Mouse (Mus musculus) intestine, embryonic 15.5 days (tissue): ENCODE data around the gene Nt5m. TPM values are rescaled to one million over a fixed set of nuclear protein-coding genes. Genes with fewer than 3 reads are reported as not detected.

Source experiments
- ATAC-seq: fragments of 200-750 bp; cut with Nextera tagmentation; 2 replicates; pipeline ENCODE4 v1.8.0; 2017; ENCODE audit warnings: moderate TSS enrichment, moderate library complexity
- H3K27ac ChIP-seq: fragments of 300-500 bp; sonication (generic); 2 replicates; pipeline ENCODE4 v1.5.1; 2015; ENCODE audit warnings: mild to moderate bottlenecking, inconsistent platforms
- H3K27me3 ChIP-seq: fragments of 300-500 bp; sonication (generic); replicated peaks from 2 replicates; pipeline ENCODE4 v1.6.1; 2015; ENCODE audit warnings: inconsistent platforms
- H3K36me3 ChIP-seq: fragments of 300-500 bp; sonication (generic); 2 replicates; pipeline ENCODE4 v1.6.1; 2015; ENCODE audit warnings: inconsistent platforms
- H3K4me1 ChIP-seq: fragments of 300-500 bp; sonication (generic); replicated peaks from 2 replicates; pipeline ENCODE4 v1.6.1; 2015; ENCODE audit warnings: inconsistent platforms
- H3K4me2 ChIP-seq: fragments of 300-500 bp; sonication (generic); replicated peaks from 2 replicates; pipeline ENCODE4 v1.6.1; 2015; ENCODE audit warnings: mild to moderate bottlenecking, inconsistent platforms
- H3K4me3 ChIP-seq: fragments of 300-500 bp; sonication (generic); replicated peaks from 2 replicates; pipeline ENCODE4 v1.5.1; 2015; ENCODE audit warnings: inconsistent platforms
- H3K9ac ChIP-seq: fragments of 300-500 bp; sonication (generic); 2 replicates; pipeline ENCODE4 v1.6.1; 2015; ENCODE audit warnings: inconsistent platforms
- H3K9me3 ChIP-seq: fragments of 300-500 bp; sonication (generic); 2 replicates; pipeline ENCODE4 v1.6.1; 2016; ENCODE audit warnings: inconsistent platforms
- WGBS: fragments of 180-500 bp; shearing (Covaris S2); methylation state at CpG from one replicate; pipeline ENCODE4 v1.1.7; 2015; 5-methylcytosine and 5-hydroxymethylcytosine counted together
- polyA plus RNA-seq: library from polyadenylated mRNA; unstranded; fragments of >200 nt; fragmentation: Nextera tagmentation; extraction: Ambion mirVana; gene quantifications from 2 replicates; pipeline ENCODE4 v1.2.1, GENCODE M21; 2015

Nt5m gene
- polyA plus RNA-seq, 1 experiment from 2014 or later = 32.7 TPM

DNA sequence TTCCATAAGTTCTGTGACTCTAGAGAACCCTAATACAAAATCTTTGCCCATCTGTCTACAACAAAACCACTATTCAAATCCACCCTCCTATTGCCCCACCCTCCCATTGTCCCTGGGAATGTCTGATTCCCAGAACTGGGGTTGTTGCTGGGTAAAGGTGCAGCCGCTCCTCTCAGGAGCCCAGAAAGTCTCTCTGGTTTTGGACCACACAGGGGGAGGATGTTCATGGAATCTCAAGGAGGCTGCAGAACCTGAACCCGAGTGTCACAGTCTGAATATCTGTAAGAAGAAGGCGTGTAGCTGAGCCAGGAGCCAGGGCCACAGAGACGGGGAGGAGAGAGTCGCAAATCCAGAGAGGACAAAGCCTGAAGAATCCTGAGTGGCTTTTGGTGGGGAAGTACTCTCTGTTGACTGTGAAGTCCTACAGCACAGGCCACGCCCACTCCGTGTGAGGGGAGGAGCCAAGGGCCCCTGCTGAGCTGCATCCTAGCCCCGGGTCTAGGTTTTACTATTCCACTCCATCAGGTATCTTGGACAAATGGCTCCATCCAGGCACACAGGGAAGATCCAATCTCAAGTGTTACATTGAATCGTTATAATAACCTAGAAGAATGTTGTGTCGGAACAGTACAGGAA is 54.0 kb downstream of the Nt5m start:
- Histone ChIP-seq H3K27ac (no peak overlapping the region), H3K4me2 (no peak overlapping the region), H3K36me3 (no peaks in the 10 kb centered on the region), H3K9me3 (no peaks in the 10 kb centered on the region), H3K9ac (no peak overlapping the region), H3K27me3 (no peaks in the 10 kb centered on the region), H3K4me3 (no peak overlapping the region), H3K4me1 (peaks cover 16% of the 10 kb centered on the region; the same call in 1 of the 2 replicates)
- WGBS = 58% methylated on average over 10 of the region's 10 CpGs
- ATAC-seq = no peak

DNA sequence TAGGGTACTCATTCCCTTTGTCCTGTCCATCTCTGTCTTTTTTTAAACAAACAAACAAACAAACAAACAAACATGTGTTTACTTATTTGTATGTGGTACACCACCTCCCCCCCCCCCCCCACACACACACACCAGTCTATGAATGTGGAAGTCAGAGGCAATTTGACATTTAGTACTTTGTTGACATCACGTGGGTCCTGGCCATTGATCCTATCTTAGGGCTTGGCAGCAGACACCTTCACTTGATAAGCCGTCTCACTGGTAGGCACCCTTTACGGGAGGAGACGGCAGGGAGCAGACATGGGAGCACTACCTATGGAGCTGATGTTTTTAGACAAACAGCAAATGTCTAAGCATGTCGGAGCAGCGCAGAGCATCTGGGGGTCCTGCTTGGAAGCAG is 55.7 kb downstream of the Nt5m start:
- Histone ChIP-seq H3K9me3 (no peaks in the 10 kb centered on the region), H3K27ac (no peak overlapping the region), H3K9ac (no peak overlapping the region), H3K4me2 (no peak overlapping the region), H3K4me1 (peaks cover 19% of the 10 kb centered on the region; the same call in 1 of the 2 replicates), H3K4me3 (no peak overlapping the region), H3K27me3 (no peaks in the 10 kb centered on the region), H3K36me3 (no peaks in the 10 kb centered on the region)
- WGBS = 48% methylated on average over 6 of the region's 6 CpGs
- ATAC-seq = no peak; the same call in 1 of the 2 replicates

DNA sequence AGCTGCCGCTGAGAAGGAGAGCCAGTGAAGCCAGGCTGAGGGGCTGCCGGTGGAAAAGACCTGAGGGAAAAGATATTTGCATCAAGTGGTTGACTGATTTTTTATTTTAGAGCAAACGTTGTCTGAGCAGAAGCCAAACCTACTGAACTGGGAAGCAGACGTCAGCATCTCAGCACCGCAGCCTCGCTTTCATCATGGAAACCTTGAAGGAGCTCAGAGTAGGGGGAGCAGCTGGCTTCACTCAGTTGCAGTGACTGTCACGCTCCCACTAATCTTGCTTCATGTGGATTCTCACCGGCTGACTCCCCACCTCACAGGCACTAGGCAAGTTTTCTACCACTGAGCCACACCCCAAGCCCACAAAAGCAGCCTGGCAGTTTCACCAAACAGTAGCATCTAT is 56.1 kb downstream of the Nt5m start:
- no peaks in the 10 kb centered on the region for H3K27me3 ChIP-seq
- no peak overlapping the region for H3K4me2 ChIP-seq
- H3K9ac ChIP-seq = no peak overlapping the region
- H3K36me3 ChIP-seq = no peaks in the 10 kb centered on the region
- WGBS = 36% methylated on average over 8 of the region's 8 CpGs
- peaks cover 19% of the 10 kb centered on the region; the same call in 1 of the 2 replicates for H3K4me1 ChIP-seq
- no peak overlapping the region for H3K4me3 ChIP-seq
- ATAC-seq = no peak
- H3K9me3 ChIP-seq = no peaks in the 10 kb centered on the region
- no peak overlapping the region for H3K27ac ChIP-seq

DNA sequence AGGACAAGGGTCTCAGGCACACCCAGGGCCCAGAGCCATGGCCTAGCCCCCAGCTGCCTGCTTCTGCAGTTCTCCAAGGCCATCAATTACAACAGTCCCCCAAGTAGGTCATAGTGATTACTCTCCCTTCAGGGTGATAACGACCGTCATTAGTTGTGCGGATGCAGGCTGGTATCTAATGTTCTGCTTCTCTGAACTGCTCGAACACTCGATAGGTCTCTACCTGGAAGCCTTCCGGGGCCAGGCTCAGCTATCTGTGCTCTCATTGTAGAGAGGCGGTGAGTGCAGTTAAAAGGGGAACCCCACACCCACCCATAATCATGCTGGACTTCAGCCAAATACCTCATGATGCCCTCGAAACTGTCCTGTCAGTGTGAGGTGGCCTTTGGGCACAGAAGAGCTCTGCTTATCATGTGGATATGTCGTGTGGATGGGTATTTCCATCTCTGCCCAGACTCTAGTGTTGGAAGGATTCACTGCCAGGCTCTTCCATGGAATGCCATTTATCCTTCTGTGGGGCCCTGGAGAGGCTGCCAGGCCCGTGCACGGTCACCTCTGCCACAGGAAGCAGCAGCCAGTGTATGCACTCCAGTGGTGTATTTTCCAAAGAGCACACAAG is 58.8 kb downstream of the Nt5m start:
- H3K27me3 ChIP-seq = no peaks in the 10 kb centered on the region
- 63% methylated on average over 11 of the region's 11 CpGs for WGBS
- no peak for ATAC-seq

DNA sequence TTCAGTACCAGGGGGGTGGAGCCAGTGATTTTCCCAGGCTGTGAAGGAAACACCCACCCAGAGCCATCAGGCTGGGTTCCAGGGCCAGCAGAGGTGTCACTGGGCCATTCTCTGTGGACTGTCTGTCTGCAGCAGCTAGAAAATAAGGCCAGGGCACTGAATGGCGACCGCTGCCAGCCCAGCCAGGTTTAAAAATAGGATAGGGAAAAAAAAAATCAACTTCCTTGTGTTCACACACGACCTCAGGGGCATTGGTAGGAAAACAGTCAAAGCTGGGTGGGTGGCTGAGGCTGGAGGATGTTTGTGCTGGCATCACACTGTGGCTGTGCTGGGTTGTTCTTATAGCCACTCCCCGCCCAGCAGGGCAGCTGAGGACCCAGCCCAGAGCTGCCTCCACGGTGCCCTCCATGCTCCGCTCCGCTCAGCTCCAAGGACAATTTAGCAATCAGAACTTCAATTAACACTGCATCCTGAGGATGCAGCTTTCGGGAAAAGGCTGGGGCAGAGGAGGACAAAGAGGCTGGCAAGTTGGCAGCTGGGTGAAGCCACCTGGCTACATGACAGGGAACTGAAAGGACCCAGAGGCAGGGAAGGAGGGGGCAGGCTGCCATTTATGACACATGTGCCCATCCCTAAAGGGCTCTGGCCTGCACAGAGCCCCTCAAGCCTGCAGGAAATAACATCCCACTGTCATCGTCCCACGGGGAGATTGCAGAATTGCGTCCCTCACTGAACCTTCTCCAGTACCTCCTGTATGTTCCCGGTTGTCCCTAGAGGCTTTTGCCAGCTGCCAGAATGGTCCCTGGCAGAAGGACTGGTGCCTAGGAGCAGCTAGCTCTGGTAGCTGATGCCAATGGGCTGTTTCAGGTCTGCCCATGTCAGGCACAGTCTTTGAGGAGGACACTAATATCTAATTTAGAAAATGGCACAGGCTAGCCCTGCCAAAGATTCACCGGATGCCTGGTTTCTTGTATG is 60.8 kb downstream of the Nt5m start:
- H3K4me2 ChIP-seq = no peak overlapping the region
- ATAC-seq = no peak
- H3K9ac ChIP-seq = no peak overlapping the region
- peaks cover 25% of the 10 kb centered on the region; the same call in 1 of the 2 replicates for H3K4me1 ChIP-seq
- no peaks in the 10 kb centered on the region for H3K36me3 ChIP-seq
- no peaks in the 10 kb centered on the region for H3K9me3 ChIP-seq
- no peak overlapping the region for H3K4me3 ChIP-seq
- 55% methylated on average over 13 of the region's 13 CpGs for WGBS
- H3K27me3 ChIP-seq = no peaks in the 10 kb centered on the region
- H3K27ac ChIP-seq = no peak overlapping the region

More for the DNA sequence above, 58.8 kb downstream of the Nt5m start:
- Histone ChIP-seq H3K4me3 (no peak overlapping the region), H3K27ac (no peak overlapping the region), H3K4me1 (peaks cover 27% of the 10 kb centered on the region; the same call in 1 of the 2 replicates), H3K9ac (no peak overlapping the region), H3K36me3 (no peaks in the 10 kb centered on the region), H3K9me3 (no peaks in the 10 kb centered on the region), H3K4me2 (no peak overlapping the region)

DNA sequence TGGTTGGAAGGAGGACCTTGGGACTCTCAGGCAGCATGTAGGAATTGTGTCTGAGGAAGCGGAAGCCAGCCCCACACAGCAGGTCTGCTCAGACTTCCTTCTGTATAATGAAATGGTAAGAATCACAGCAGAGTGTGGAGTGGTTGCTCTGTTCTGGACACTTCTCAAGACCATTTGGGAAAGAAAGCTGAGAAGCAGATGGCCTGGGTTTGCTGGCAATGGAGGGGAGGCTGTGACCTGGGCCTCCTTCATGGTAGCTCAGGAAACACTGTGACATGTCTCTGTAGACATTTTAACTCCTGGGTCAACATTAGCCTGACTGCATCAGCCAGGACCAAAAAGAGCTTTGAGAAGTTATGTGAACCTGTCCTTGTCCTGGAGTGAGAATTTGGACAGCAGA is 61.7 kb downstream of the Nt5m start:
- H3K27ac ChIP-seq = no peak overlapping the region
- H3K4me2 ChIP-seq = no peak overlapping the region
- peaks cover 18% of the 10 kb centered on the region; the same call in 1 of the 2 replicates for H3K4me1 ChIP-seq
- H3K9ac ChIP-seq = no peak overlapping the region
- no peaks in the 10 kb centered on the region for H3K27me3 ChIP-seq
- 83% methylated on average over 1 of the region's 1 CpGs for WGBS
- no peak overlapping the region for H3K4me3 ChIP-seq
- H3K36me3 ChIP-seq = no peaks in the 10 kb centered on the region
- no peaks in the 10 kb centered on the region for H3K9me3 ChIP-seq
- ATAC-seq = no peak

DNA sequence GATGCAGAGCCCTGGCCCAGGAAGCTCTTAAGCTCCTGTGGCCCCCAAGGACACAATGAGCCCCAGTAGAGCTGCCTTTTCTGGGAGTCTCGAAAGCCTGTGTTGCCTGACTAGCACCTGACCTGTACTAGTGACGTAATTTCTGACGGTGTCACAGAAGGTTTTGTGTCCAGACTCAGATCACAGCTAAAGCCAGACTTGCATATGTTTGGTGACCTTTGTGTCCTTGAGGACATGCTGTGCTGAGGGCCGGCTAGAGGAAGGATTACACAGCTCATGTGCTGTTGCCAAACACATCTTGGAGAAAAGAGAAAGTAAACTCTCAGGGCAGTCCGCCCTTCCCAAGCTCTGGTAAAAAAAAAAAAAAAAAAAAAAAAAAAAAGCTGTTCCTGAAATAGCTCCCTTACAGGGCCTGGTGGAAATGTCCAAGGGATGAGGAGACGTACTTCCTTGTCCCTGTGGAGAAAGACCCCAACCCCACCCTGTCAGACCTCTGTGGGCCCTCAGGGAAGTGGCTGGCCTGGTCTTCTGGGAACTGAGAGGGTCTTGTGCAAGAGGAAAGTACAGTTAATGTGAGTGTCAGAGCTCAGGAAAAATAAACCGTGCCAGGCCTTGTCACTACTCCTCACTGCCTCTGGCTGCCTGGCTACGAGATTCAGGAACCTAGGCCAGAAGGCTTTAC is 62.9 kb downstream of the Nt5m start:
- WGBS = 47% methylated on average over 8 of the region's 8 CpGs
- no peak overlapping the region for H3K4me2 ChIP-seq
- no peaks in the 10 kb centered on the region for H3K9me3 ChIP-seq

DNA sequence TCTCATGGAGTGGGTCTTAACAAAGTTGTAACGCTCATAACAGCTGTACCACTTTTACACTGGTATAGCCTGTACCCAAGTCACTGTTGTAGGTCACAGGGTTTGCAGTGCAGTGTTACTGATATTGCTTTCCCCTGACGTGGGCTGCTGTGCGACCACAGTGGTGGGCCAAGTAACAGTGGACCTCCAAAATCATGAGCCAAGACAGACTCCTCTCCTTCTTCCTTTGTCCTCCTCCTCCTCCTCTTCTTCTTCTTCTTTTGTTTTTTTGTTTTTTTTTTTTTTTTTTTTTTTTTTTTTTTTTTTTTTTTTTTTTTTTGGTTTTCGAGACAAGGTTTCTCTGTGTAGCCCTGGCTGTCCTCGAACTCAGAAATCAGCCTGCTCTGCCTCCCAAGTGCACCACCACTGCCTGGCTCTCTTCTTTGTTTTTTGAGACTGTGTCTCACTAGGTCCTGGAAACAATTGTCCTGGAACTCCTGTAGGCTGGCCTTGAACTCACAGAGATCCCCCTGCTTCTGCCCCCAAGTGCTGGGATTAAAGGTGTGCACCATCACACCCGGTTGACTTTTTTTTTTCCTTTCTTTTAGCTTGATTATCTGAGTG is 67.4 kb downstream of the Nt5m start:
- H3K9me3 ChIP-seq = no peaks in the 10 kb centered on the region
- 0 out of 2 replicates have a peak, but pooled peaks cover 8% of the 10 kb centered on the region for H3K4me1 ChIP-seq
- no peak for ATAC-seq
- no peak overlapping the region for H3K4me3 ChIP-seq
- no peak overlapping the region for H3K4me2 ChIP-seq
- no peaks in the 10 kb centered on the region for H3K36me3 ChIP-seq
- no peak overlapping the region for H3K9ac ChIP-seq
- H3K27me3 ChIP-seq = no peaks in the 10 kb centered on the region
- 83% methylated on average over 6 of the region's 6 CpGs for WGBS
- H3K27ac ChIP-seq = no peak overlapping the region

More for the DNA sequence above, 62.9 kb downstream of the Nt5m start:
- Histone ChIP-seq H3K4me1 (peaks cover 18% of the 10 kb centered on the region; the same call in 1 of the 2 replicates), H3K9ac (no peak overlapping the region), H3K36me3 (no peaks in the 10 kb centered on the region), H3K27ac (no peak overlapping the region), H3K4me3 (no peak overlapping the region), H3K27me3 (no peaks in the 10 kb centered on the region)
- ATAC-seq = peak; percentile 28; the same call in 1 of the 2 replicates

DNA sequence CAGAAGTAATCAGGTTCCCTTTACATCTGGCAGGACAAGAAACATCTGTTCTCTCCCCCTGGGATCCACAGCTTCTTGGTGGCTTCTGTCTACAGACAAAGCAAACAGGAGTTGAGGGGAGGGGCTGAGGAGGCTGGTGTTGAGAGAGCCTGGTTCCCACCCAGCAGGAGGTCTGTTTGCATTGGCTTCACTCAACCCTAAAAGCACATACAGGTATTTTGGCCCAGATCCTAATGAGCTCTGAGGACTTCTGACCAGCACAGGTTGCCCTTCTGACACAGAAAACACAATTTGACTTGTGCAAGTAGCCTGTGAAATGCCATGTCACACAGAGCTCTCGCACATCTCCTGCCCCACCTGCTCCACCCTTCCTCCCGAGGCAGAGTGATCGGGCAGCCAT is 69.2 kb downstream of the Nt5m start:
- Histone ChIP-seq H3K9ac (no peak overlapping the region), H3K9me3 (no peaks in the 10 kb centered on the region), H3K36me3 (no peaks in the 10 kb centered on the region), H3K4me2 (no peak overlapping the region), H3K27me3 (no peaks in the 10 kb centered on the region), H3K4me1 (no peaks in the 10 kb centered on the region), H3K4me3 (no peak overlapping the region), H3K27ac (no peak overlapping the region)
- 60% methylated on average over 3 of the region's 3 CpGs for WGBS
- peak; percentile 28; the same call in 1 of the 2 replicates for ATAC-seq

DNA sequence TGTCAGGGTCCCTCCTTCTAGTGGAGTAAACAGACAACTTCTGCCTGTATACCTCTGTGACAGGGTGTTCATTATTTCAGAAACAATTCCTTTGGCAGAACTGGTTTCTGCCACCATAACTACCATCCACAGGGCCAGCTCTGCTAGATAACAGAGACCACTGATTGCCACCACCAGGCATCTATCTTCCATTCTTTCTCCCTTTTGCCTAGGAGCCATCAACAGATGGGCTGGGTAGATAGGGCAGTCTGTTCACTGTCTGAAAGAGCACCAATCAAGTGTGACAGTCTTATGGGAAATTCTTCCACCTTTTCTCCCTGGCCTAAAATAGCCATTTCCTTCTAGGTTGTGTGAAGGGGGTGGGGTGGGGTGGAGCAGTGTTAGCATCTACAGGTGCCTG is 71.3 kb downstream of the Nt5m start:
- Histone ChIP-seq H3K4me3 (no peak overlapping the region), H3K36me3 (no peaks in the 10 kb centered on the region), H3K4me2 (no peak overlapping the region), H3K27ac (no peak overlapping the region), H3K4me1 (no peaks in the 10 kb centered on the region), H3K27me3 (no peaks in the 10 kb centered on the region), H3K9me3 (no peaks in the 10 kb centered on the region), H3K9ac (no peak overlapping the region)
- ATAC-seq = no peak

DNA sequence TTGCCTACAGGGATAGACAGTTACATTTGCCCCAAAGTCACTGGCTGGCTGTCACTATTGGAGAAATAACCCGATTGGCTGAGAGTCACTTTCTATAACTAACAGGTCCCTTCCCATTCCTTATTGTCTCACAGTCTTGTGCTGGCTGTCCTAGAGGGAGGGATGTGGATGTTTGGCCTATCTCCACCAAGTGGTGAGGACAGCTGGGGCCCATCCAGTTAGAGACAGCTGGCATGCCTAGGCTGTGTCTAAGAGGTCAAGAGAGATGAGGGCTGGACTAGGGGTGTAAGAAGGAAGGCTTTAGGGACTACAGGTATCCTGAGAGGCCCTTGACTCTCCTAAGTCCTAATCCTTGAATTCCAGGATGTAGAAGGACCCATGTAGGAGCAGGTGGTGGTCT is 72.3 kb downstream of the Nt5m start:
- no peaks in the 10 kb centered on the region for H3K27me3 ChIP-seq
- H3K4me3 ChIP-seq = no peak overlapping the region
- H3K4me1 ChIP-seq = no peaks in the 10 kb centered on the region
- no peak overlapping the region for H3K9ac ChIP-seq
- no peaks in the 10 kb centered on the region for H3K9me3 ChIP-seq
- no peak for ATAC-seq
- no peaks in the 10 kb centered on the region for H3K36me3 ChIP-seq
- H3K4me2 ChIP-seq = no peak overlapping the region
- H3K27ac ChIP-seq = no peak overlapping the region
- whole genome bisulfite sequencing = 80% methylated on average over 1 of the region's 1 CpGs
